Mouse (Mus musculus) spleen, embryonic (tissue): ENCODE measurements at regions not wholly inside any gene's neighbourhood (a gene's known extent, or its start where the extent isn't known, plus 50 kb on each side); places are given as distances from the start of the nearest gene placed in this dataset.

Experiments
- CTCF ChIA-PET: fragments of 350-600 bp; sonication (Branson Sonifier 250); formaldehyde crosslinking; loops from one replicate; lab custom pipeline; 2022; lab: Charles Lee

DNA sequence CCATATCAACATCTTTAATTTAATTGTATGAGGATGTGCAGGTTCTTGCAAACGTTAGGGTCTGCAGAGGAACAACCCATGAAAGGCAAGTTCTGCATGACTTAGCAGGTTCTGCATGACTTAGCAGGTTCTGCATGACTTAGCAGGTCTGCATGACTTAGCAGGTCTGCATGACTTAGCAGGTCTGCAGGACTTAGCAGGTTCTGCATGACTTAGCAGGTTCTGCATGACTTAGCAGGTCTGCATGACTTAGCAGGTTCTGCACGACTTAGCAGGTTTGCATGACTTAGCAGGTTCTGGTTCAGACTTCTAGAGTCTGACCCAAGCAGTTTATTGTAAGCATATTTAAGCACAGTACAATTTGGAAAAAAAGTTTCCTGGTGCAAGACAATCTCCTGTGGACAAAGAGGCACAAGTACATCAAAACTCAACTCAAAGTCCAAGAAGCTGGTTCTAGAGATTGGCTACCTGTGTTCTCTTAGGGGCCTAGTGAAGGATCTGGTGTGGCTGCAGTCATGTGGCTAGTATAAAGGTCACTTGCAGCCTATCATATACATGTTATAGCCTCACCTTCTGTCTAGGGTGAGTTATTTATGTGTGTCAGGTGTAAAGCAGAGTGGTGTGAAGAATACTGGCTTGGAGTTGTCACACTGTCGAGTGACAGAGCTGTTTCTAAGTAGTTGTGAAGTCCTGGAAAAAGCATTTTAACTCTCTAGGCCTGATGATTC is 50.5 kb upstream of the Prdx6 start:
- CTCF ChIA-PET: no interaction called here

- CTCF ChIA-PET: no interaction called here
Observed at GRCm38 (mm10) chr1:161306772-161307499, 55.9 kb upstream of the Prdx6 start.

- CTCF ChIA-PET: interaction anchor here (0.5 kb wide), 1 partner anchor 403 kb away, joined by 3 read pairs; no protein-coding TSS in a partner anchor
Observed at GRCm38 (mm10) chr1:161309269-161309668, 58.2 kb upstream of the Prdx6 start.

DNA sequence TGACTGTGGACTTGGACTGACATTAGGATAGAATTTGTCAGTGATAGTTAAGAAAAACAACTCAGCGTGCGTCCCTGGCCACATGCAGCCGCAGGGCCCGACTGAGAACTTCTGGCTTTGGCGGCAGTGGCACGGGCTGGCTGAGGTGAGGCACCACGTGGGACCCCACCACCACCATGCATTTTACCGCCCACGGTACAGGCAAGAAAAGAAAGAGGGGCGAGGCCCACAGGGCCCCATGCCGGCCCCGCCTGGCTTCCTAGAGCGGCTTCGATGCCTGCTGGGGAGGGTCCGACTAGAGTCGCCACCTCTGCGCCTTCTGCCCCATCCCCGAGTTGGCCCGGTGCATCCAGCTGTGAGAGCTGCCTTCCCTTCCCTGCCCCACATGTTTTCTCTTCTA is 63.1 kb upstream of the Prdx6 start:
- CTCF ChIA-PET: no interaction called here

- CTCF ChIA-PET: no interaction called here
Observed at GRCm38 (mm10) chr1:161321675-161322074, 70.7 kb upstream of the Prdx6 start.

DNA sequence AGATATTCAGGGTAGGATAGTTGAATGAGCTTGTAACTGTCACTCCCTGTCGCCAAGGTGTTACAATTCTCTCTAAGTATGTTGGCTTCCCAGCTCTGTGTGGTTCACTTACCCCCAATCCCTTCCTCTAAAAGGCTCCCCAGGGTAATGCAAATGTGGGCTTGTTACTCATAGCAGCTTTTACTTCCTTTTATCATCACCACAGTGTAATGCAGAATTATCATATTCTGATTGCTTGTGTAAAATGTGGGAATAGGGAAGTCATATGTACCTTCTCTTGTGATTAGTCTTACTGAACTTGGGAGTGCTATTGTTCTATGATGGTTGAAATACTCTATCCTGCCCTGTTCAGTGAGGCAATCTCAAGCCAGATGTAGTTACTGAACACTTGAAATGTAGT is 66.0 kb upstream of the Tnfsf4 start:
- CTCF ChIA-PET: no interaction called here

DNA sequence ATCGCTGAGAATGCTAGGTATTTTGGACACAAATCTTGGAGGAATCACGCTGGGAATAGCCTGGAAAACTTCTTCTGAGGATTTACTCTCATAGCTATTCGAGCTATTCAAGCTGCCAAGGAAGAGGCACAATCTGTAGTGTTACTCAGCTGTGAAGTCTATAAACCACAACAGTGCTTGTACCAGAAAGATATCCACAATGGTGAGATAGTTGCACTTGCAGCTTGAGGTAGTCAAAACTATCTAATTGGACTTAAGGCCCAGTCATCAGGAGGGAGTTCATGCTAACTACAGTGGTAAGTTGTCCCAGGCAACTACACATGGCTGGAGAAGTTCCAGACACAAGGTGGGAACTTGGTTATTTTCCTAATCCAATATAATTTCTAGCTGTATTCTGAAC is 62.1 kb upstream of the Tnfsf4 start:
- CTCF ChIA-PET: no interaction called here

DNA sequence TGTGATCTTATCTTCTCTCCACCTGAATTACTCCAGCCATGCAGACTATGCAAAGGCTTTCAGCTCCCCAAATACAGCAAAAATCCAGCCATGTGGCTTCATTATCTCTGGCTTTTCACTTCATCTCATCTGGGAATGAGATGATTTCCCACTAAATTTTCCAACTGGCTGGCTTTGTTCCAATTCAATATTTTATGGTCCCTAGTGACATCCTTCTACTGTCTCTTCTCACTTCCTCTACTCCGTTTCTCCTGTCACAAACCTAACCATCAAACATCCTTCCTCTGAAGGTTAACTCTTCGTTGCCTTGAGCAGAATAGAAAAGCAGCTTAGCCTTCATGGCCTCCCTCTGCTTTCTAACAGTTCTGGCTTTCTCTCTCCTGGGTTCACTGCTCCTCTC is 50.1 kb upstream of the Tnfsf4 start:
- CTCF ChIA-PET: no interaction called here
